Mouse (Mus musculus): ENCODE results near the gene B4galnt4. TPM values are rescaled to one million over a fixed set of nuclear protein-coding genes. Genes with fewer than 3 reads are reported as not detected.

Gene B4galnt4
- total and polyA plus RNA-seq, 3 experiments, result 0.81 to 8.0 TPM; not detected in 1

DNA sequence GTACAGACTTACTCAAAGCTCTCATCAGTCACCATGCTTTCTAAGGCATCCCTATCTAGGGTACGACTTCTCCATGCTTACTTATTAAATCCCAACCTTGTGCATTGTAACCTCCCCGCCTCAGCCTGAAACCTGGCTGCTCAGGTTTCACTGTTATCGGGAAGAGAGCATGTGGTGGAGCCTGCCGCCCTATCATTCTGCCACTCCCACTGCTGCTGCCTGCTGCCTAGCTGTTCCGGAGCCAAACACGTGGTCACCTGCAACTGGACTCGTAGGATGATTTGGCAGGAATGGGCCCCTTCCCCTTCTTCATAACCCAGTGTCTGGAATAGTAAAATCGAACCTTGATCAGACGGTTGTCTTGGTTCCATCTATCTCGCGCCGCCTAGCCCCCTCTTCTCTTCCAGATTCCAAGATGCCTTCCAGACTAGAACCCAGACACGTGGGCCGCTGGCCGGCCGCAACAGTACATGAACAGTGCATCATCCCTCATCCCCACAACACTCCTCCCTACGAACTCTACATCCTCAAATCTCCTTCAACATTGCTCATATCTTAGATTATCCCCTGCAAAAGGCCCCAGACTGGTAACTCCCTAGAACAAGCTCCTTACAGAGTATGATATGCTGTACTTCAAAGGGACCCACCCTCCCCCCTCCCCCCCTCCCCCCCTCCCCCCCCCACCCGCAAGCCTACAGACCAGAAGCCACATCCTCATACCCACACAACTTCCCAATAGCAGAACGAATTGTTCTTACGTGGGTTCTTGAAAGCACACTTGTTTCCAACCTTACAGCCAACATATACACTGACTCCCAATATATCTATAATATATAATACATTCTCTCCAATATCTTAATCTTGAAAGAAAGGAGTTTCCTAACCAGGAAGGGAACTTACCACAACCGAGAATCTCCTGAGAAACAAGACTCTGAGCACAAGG is 22.5 kb upstream of the B4galnt4 start:
- H3K4me1 ChIP-seq (ENCODE audit: control insufficient read depth in 1 of 2, insufficient read depth in 2 of 2, low read length in 2 of 2), result peaks cover 8 to 19% of the 10 kb centered on the region in 2 experiments
- H3K79me2 ChIP-seq (ENCODE audit: control insufficient read depth, insufficient read depth, low read length, poor library complexity), result no peaks in the 10 kb centered on the region
- H3K36me3 ChIP-seq (ENCODE audit: control insufficient read depth in 1 of 2, insufficient read depth in 2 of 2, low read length in 2 of 2), result peaks cover 0 to 15% of the 10 kb centered on the region in 2 experiments; a peak in 2 of 4 replicates
- H3K27ac ChIP-seq (ENCODE audit: control insufficient read depth, low read depth, low read length), result no peak overlapping the region
- H3K9me3 ChIP-seq (replicated peaks; ENCODE audit: insufficient read depth, low read length), result no peaks in the 10 kb centered on the region
- peaks cover 2 to 3% of the 10 kb centered on the region in 2 experiments; a peak in 2 of 4 replicates for H3K27me3 ChIP-seq (ENCODE audit: control insufficient read depth in 1 of 2, insufficient read depth in 2 of 2, low read length in 2 of 2)
- H3K4me3 ChIP-seq (ENCODE audit: control insufficient read depth in 1 of 2, insufficient read depth in 1 of 2, low read depth in 2 of 2, low read length in 2 of 2), result peak overlapping the region; percentile 31 to 39; a peak in 3 of 4 replicates
- peak overlapping the region; percentile 54 for H3K9ac ChIP-seq (ENCODE audit: control insufficient read depth, low read depth, low read length, poor library complexity, severe bottlenecking)
- peak; percentile 60 for DNase-seq (ENCODE audit: low read depth, low spot score)
- peak; percentile 66 for TF ChIP-seq USF1 (IDR thresholded peaks at IDR 0.05; ENCODE audit: low read depth, low read length)
- no peak for TF ChIP-seq NELFE (IDR thresholded peaks at IDR 0.05; ENCODE audit: low read depth, low read length)
- TF ChIP-seq MXI1 (IDR thresholded peaks at IDR 0.05; ENCODE audit: low read depth, low read length), result peak; percentile 95
- no peak for TF ChIP-seq POLR2A (IDR thresholded peaks at IDR 0.05; ENCODE audit: control insufficient read depth in 1 of 2, insufficient read depth in 1 of 2, low read depth in 1 of 2, low read length in 2 of 2, poor library complexity in 1 of 2)
- TF ChIP-seq SIN3A (IDR thresholded peaks at IDR 0.05; ENCODE audit: low read length), result no peak; the same call in none of the 2 replicates
- peak; percentile 36; the same call in 1 of the 2 replicates for TF ChIP-seq TAL1 (IDR thresholded peaks at IDR 0.05; ENCODE audit: low read length)
- TF ChIP-seq MAFK (IDR thresholded peaks at IDR 0.05; ENCODE audit: borderline replicate concordance, low read depth, low read length), result no peak
- no peak for TF ChIP-seq ZKSCAN1 (IDR thresholded peaks at IDR 0.05; ENCODE audit: low read depth, low read length)
- TF ChIP-seq ETS1 (IDR thresholded peaks at IDR 0.05; ENCODE audit: low read depth, low read length), result peak; percentile 44; the same call in 1 of the 2 replicates
- TF ChIP-seq EP300 (IDR thresholded peaks at IDR 0.05; ENCODE audit: low read depth in 1 of 2, low read length in 2 of 2), result peak; percentile 32 to 46; a peak in 1 of 4 replicates
- no peak for TF ChIP-seq RAD21 (IDR thresholded peaks at IDR 0.05; ENCODE audit: low read depth, low read length)
- no peak for TF ChIP-seq USF2 (IDR thresholded peaks at IDR 0.05; ENCODE audit: borderline replicate concordance in 1 of 2, insufficient read depth in 1 of 2, low read depth in 1 of 2, low read length in 2 of 2)
- TF ChIP-seq MAX (IDR thresholded peaks at IDR 0.05; ENCODE audit: low read length), result peak; percentile 94
- 0 out of 2 replicates have a peak, but pooled peaks have one; percentile 17 for TF ChIP-seq TBP (IDR thresholded peaks at IDR 0.05; ENCODE audit: low read depth, low read length)
- TF ChIP-seq POLR2AphosphoS5 (IDR thresholded peaks at IDR 0.05; ENCODE audit: borderline replicate concordance, low read depth, low read length), result no peak
- TF ChIP-seq E2F4 (IDR thresholded peaks at IDR 0.05; ENCODE audit: borderline replicate concordance, low read depth, low read length), result no peak
- no peak for TF ChIP-seq CHD1 (IDR thresholded peaks at IDR 0.05; ENCODE audit: low read depth, low read length)
- TF ChIP-seq HCFC1 (IDR thresholded peaks at IDR 0.05; ENCODE audit: low read depth, low read length), result no peak
- TF ChIP-seq SMC3 (IDR thresholded peaks at IDR 0.05; ENCODE audit: low read depth, low read length), result no peak
- TF ChIP-seq ELF1 (IDR thresholded peaks at IDR 0.05; ENCODE audit: low read depth, low read length), result no peak
- TF ChIP-seq JUND (IDR thresholded peaks at IDR 0.05; ENCODE audit: low read depth, low read length), result no peak
- 0 out of 2 replicates have a peak, but pooled peaks have one; percentile 29 for TF ChIP-seq GATA1 (IDR thresholded peaks at IDR 0.05; ENCODE audit: low read depth, low read length)
- TF ChIP-seq NRF1 (IDR thresholded peaks at IDR 0.05; ENCODE audit: insufficient read depth, low read depth, low read length, poor library complexity, severe bottlenecking), result no peak
- TF ChIP-seq ZC3H11A (IDR thresholded peaks at IDR 0.05; ENCODE audit: low read depth, low read length), result no peak
- no peak for TF ChIP-seq POLR2AphosphoS2 (IDR thresholded peaks at IDR 0.05; ENCODE audit: low read length)
- TF ChIP-seq RCOR1 (IDR thresholded peaks at IDR 0.05; ENCODE audit: low read depth, low read length), result no peak
- no peak for TF ChIP-seq MEF2A (IDR thresholded peaks at IDR 0.05; ENCODE audit: extremely low read depth, insufficient replicate concordance, low read depth, low read length, poor library complexity, severe bottlenecking)
- TF ChIP-seq BHLHE40 (IDR thresholded peaks at IDR 0.05; ENCODE audit: borderline replicate concordance, low read depth, low read length), result peak; percentile 13; the same call in 1 of the 2 replicates
- TF ChIP-seq MYC (IDR thresholded peaks at IDR 0.05; ENCODE audit: low read depth, low read length), result peak; percentile 98
- TF ChIP-seq MAZ (IDR thresholded peaks at IDR 0.05; ENCODE audit: low read depth, low read length), result no peak
- no peak for TF ChIP-seq GABPA (IDR thresholded peaks at IDR 0.05; ENCODE audit: low read depth, low read length)
- no peak for TF ChIP-seq ZNF384 (IDR thresholded peaks at IDR 0.05; ENCODE audit: low read depth, low read length)
- TF ChIP-seq KAT2A (conservative IDR thresholded peaks at IDR 0.05; ENCODE audit: low read depth, low read length), result no peak
- no peak for TF ChIP-seq CTCF (IDR thresholded peaks at IDR 0.05 in 2 of 3, conservative IDR thresholded peaks at IDR 0.05 in 1 of 3; ENCODE audit: control insufficient read depth in 1 of 3, insufficient read depth in 1 of 3, low read depth in 2 of 3, low read length in 3 of 3, poor library complexity in 1 of 3, severe bottlenecking in 1 of 3)
- TF ChIP-seq CHD2 (IDR thresholded peaks at IDR 0.05; ENCODE audit: low read length), result no peak
